Mouse (Mus musculus) cerebellum, adult 9-11 months (tissue): ENCODE results near the gene Dusp16.
A peak's percentile ranks its signal among the peaks of the same experiment; 100 is the strongest.

Source experiments
- DNase-seq: peaks from one replicate; pipeline ENCODE4 v3.0.0; 2022

The Dusp16 gene

DNA sequence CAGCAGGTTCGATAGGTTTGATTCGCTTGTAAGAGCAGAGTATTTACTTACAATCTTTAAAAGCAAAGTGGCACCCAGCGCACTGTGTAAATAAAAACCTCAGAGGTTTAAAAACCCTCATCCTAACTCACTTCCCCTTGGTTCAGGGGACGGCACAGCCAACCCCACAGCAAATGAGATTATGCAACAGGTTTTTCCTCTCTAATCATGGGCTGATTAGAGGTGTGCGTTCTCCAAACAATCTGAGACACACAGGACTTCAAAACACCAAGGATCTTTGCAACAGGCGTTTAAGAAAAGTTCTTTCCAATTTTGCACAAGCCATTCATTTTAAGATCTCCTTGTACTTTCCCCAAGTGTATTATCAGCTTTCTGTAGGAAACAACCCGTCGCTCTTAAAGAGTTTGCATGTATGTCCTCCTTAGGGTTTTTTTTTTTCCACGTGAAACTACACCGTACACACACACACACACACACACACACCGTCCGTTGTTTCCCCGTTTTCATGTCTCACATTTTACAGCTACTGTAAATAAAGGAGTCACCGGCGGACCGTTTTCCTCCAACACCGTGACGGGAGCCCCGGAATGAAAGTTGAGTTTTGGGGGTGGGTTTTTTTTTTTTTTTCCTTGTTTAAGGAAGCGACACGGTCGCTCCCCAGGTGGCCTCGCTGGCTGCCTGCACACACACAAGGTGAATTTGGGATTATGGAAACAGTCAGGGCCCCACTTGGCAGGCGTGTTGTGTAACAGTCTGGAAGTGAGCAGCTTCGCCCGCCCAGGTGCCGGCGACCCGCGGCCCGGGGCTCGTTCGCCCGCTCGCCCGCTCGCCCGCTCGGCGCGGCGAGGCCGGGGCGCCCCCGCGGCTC is 940 bp downstream of the Dusp16 start:
- peak; percentile 76 for DNase-seq

DNA sequence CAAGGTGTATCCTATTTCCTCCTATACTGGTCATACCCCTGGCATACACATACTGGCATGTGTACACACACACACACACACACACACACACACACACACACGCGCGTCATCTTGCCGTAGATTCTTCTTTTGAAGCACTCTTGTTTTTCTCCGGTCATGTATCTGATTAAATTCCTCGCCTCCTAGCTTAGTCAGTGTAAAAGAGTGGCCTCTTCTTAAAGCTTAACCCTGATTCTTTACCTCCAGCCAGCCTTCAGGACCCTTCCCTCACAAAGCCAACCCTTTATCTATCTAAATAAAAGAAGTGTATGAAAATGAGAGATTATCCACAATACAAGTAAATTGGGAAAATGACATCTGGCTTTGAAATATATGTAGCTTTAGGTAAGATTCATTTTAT is 3.3 kb downstream of the Dusp16 start:
- DNase-seq = no peak

DNA sequence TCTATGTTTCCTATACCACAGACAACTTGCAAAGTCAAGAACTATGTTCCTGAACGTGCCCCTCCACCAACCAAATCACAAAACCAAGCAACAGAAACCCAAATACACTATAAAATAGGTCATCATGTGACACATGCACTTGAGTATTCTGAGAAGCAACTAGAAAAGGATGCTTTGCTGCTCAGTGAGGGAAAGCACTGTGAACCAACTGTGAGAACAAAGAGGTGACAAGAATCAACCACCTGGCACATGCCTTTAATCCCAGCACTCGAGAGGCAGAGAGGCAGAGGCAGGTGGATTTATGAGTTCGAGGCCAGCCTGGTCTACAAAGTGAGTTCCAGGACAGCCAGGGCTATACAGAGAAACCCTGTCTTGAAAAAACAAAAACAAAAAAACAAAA is 6.0 kb downstream of the Dusp16 start:
- DNase-seq = no peak

DNA sequence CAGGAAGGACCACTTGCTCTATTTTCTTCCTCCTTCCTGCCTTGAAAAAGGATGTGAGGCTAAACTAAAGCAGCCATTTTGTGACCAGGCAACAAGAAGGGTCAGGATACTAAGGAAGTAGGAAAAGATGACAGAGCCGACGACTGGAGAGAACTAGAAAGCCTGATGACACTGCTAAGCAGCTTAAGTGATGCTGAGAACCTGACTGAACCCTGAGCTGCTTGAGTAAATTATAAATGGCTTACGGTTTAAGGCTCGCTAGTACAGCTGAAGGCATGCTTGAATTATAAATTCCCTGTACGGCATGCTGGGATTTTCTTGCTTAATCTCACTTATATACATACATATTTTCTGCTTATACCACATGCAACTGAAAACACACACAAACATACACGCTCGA is 9.5 kb downstream of the Dusp16 start:
- no peak for DNase-seq

DNA sequence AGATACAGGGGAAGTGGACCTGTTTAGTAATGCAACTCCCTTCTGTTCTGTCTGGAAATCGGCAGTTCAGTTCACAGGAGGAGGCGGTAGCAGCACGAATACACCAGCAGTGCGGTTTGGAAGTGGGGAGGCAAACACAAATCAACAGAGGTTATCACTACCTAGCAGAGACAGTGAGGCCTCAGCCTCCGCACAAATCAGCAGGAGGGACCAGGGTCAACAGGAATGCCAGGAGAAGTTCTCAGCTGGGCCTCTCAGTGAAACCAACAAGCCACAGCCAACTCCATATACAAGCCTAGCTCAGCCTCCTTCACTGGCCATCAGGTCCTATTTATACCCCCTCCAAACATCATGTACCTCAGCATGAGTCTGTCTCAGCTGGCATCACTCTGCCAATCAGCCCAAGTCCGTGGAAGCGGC is 10.9 kb downstream of the Dusp16 start:
- DNase-seq = peak; percentile 55

DNA sequence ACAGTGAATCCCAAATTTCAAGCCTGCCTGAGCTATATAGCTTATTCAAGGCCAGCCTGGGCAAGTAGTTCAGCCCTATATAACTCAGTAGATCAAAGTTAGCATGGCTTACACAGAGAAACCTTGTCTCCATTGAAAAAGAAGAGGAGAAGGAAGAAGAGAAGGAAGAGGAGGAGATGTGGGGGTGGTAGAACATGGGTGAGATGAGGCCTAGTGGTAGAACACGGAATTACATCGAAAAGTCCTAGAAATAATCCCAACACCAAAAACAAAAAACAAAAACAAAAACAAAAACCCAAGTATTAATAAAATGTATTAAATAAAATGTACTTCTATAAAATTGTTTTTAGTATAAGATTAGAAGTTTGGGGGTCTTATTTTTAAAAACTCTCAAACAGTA is 12.4 kb downstream of the Dusp16 start:
- DNase-seq = no peak

DNA sequence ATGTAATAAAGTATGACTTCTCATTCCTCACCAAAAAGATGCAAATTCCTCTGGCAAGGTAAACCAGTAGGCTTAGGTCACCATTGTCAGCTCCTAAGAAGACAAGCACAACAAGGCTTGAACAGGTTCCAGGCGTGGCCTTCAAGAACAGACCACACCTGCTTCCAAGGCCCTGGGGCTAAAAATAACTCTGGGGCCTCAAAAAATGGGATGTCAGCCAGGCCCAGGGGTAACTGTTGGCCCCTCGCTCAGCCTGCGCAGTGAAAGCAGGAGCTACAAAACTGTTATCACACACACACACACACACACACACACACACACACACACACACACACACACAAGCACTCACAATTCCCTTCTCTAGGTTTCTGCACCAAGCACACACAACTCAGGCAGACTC is 18.5 kb downstream of the Dusp16 start:
- DNase-seq = peak; percentile 77

DNA sequence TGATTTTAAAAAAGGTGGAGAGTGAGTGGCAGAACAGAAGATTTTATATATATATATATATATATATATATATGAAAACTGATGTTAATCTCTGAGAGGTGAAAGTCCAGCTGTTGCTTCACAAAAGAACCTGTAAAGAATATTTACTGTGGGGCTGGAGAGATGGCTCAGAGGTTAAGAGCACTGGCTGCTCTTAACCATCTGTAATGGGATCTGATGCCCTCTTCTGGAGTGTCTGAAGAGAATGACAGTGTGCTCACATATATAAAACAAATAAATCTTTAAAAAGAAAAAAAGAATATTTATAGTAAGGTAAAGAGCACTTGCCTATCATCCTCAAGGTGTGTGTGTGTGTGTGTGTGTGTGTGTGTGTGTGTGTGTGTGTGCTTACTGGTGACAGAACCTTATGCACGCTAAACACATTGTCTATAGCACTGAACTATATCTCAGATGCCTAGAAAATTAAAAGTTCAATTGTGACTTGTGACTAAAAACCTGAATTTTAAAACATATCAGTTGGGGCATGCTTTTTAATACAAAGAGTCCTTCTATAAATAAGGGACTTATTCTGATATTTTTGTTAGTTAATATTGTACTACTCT is 19.0 kb downstream of the Dusp16 start:
- no peak for DNase-seq

DNA sequence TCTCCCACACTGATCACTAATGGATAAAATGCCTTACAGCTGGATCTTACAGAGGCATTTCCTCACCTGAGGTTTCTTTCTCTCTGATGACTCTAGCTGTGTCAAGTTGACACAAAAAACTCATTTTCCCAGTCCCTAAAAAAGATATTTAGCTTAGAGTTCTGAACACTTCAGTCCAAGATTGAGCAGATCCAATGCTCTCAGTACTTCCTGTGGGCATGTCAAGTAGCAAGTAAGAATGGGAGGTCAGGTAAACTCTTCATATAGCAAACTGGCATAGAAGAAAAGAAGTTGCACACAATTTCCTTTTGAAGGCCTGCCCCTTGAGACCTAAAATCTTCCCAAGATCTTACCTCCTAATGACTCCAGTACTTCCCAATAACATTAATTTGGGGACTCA is 22.1 kb downstream of the Dusp16 start:
- DNase-seq = no peak

DNA sequence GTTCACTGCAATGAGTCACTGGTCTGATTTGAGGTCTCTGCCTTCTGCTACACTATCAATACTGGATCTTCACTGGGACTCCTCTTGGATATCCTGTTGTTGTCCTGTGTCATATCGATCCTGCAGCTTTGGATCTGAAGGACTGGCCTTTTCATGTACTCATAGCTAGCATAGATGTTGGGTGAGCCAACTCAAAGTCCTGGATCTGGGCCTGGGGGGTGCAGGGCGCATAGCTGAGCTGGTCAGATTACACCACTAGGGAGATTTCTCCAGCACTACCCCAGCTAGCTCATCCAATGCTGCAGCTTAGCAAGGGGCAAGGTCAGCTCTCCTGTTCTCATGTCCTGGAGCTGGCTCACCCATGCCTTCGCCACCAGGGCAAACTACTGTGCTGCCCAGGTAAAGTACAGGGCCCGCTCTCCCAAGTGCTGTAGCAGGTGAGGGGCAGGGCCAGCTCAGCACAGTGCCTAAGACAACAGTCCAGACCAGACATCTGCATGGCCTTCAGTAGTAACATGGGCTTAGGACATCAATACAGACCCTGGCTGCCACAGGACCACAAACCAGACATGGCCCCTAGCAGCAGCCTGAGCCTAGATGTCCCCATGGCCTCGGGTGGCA is 27.9 kb downstream of the Dusp16 start:
- DNase-seq = no peak

DNA sequence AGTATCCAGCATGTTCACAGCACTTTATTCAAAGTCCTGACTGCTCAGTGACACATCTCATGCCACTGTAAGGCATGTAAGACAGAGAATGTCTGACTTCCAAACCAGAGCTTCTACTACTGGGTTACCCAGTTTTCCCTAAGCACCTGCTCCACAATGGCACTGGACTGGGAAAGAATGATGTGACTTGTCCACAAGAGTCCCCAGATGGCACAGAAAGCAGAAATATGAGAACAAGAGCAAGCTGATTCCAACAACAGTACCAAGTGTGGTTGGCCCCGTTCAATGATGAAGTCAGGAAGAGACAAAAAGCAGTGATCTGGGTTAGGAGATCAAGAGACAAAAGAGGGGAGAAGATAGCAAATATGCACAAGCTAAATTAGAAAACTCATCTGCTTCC is 29.0 kb downstream of the Dusp16 start:
- DNase-seq = no peak

DNA sequence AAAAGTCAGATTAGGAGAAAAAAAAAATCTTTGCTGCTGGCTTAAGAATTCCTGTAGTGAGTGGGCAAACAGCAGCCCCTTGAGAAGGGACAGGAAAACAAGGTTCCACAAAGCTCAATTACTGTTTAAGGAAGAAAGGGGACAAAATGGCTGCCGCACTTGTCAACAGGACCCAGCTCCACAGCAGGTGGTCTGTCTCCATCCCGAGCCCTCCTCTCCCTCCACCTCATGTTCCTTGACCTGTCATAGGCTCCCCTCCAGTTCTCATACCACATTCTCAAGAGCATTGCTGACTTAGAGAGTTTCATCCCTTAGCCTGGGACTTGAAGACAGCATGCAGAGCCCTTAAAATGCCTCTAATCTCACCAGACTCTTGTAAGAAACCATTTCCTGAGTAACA is 30.6 kb downstream of the Dusp16 start:
- DNase-seq = no peak

DNA sequence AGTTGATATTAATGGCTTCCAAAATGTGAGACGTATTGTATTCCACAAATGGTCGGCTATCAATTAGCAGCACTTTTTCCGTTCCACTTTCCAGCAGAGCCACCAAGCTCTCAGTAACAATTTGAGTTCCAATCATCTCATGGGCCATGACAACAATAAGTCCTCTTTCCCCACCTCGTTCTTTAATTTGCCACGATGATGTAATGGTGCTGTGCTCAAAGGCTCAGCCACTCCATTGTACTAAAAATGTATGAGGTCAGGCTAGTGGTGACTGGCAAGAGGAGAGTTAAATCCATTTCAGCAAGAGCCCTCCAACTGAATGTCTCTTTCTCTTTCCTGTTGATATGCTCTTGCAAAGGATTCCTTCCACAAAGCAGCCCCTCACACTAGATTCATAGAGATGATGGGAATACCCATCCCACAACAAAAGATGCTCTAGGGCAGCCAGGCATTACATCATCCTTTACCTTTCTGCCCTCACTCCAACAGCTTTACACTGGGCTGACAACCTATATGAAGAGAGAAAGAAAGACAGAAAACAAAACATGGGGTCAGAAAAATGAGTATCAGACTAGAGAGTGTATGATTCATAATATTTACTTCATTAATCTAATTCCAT is 31.4 kb downstream of the Dusp16 start:
- no peak for DNase-seq

DNA sequence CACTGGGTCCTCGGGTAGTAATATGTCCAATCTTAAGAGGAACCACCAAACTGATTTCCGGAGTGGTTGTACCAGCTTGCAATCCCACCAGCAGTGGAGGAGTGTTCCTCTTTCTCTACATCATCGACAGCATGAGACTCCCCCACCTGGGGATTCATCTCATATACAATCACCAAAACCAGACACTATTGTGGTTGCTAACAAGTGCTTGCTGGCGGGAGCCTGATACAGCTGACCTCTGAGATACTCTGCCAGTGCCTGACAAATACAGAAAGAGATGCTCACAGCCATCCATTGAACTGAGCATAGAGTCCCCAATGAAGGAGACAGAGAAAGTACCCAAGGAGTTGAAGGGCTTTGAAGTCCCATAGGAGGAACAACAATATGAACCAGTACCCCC is 36.4 kb downstream of the Dusp16 start:
- DNase-seq = no peak

DNA sequence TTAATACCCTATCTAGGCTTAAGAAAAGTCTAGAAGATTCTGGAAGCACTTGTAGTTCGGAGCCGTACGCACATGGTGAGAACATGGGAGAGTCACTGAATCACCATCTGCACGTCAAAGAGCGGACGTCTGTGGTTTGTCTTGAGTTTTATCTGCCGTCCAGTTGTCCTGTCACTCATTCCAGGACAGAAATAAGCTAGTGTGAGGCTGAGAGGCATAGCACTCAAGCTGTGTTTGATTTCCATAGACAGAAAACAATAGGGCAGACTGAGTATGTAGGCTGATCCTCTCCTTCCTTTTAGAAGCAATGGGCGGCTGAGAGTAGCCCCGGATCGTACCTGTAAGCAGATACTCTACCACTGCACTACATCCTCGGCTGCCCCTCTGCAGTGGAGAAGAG is 38.6 kb downstream of the Dusp16 start:
- DNase-seq = no peak

DNA sequence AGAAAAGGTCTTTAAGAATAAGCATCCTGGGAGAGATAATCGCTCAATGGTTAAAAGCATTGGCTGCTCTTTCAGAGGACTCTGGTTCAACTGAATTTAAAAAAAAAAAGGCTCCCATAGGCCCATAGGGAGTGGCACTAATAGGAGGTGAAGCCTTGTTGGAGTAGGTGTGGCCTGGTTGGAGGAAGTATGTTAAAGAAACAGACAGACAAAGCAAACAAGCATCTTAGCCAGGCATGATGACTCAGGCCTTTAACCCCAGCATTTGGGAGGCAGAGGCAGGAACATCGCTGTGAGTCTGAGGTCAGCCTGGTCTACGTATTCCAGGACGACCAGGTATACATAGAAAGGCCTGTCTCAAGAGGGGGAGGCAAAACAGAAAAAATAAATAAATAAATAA is 39.0 kb downstream of the Dusp16 start:
- DNase-seq = no peak

DNA sequence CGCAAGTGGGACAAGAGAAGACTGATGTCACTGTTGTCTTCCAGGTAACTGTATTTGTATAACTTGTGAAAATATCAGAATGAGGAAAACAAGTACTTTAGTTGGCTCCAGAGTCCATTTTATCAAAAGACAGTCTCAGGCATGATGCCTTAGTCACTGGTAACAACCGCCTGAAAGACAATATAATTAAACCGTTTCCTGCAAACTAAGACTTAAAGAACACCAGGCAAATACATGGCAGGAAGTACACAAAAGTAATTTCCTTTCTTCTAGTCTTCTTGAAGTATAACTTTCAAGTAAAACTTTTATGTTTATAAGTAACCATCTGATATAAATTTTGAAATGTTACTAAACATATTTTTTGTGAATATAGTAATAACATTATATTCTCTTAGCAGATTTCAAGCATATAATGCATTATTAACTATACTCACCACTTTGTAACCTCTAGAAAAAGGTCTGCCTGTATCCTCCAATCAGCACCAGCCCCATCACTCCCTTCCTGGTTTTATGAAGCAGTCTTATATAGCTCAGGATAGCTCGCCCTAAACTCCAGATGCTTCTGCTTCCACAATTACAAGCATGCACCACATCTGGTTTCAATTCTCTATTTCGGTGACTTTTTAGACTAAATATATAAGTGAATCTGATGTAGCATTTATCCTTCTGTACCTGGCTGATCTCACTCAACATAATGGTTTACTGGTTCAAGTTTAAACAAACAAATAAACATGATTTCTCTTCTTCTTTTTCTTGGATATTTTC is 40.4 kb downstream of the Dusp16 start:
- no peak for DNase-seq

DNA sequence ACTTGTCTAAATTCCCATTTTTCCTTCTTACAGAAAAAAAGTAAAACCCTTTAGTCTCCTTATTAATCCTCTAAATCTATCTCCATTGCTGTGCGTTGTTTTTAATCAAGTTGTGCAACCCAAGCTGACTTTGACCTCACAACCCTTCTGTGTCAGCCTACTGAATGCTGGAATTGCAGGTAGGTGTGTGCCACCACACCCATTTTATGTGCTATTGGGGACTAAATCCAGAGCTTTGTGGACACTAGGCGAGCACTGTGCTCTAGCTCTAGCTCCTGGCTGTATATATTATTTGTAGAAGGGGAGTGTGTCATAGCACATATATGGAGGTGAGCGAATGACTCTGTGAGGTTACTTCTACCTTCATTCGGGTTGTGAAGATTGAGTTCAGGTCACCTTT is 41.3 kb downstream of the Dusp16 start:
- DNase-seq = no peak

DNA sequence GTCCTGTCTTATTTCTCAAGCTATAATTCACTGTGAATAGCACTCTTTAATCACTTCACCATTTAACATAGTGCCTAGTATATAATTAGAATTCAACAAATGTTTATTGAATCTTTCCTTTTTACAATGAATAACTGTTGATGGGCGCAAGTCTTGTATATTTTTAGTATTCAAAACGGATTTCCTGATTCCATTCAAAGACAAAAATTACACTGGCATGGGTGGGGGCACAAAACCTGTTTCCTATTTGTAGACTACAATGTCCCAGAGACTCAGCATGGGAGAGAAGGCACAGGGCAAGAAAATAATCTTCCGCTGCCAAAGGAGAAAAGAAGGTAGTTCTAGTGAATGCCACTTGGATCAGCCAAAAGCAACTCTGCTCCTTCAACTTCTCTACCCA is 44.3 kb downstream of the Dusp16 start:
- DNase-seq = no peak

DNA sequence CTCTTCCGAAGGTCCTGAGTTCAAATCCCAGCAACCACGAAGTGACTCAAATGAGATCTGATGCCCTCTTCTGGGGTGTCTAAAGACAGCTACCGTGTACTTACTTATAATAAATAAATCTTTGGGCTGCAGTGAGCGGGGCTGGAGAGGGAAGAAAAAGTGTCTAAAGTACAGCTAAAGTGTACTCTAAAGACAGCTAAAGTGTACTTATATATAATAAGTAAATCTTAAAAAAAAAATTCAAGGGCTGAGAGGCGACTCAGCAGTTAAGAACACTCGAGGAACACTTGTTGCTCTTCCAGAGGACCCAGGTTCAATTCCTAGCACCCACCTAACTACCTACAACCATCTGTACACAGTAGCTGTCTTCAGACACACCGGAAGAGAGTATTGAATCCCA is 46.5 kb downstream of the Dusp16 start:
- no peak for DNase-seq

DNA sequence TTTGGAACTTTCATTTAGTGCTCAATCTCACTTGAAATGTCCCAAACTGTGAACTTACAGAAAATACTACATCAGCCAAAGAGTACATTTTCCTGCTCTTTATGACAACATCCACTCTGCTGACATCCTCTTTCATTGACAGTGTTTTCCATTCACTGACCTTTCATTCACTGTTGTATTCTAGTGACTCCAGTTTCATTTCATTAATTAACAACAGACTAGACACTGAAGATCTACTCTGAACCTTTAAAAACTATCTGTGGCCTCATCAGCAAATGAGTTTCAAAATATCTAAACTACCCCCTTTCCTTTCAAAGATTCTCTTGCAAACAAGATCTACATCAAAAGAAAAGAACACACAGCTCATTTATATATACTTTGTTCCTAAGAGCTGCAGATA is 48.9 kb downstream of the Dusp16 start:
- DNase-seq = no peak

DNA sequence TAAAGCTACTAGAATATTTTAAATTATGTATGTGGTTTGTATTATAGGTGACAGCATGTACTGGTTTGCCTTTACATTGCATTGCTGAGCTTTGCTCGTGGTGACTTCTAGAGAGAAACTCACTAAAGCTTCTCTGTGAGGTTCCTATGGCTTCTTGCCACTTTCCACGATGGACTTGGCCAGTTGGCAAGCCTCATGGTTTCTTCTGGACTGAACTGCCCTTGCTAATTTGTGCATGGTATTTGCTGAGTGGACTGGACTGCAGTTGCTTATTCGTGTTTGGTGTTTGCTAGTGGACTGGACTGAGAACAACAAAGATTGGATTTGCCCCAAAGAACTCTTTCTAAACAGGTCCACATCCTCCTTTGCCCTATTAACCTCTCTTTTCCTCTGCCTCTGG is 55.6 kb downstream of the Dusp16 start:
- DNase-seq = no peak

DNA sequence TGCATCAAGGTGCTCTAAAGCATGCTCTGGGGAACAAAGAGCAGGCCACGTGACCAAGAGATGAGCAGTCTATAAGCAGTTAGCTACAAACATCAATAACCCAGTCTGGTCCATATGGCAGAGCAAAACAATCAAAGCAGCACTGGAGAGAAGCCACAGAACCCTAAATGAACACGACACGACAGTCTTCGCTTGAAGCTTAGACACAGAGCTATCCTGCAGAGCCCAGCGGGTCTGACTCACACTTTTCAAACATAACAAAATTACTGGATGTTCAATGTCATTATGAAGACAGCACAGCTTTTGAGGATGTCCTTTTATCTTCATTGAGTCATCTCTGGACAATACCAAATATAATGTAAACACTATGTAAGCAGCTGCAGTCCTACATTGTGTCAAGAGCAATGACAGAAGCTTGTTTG is 58.6 kb downstream of the Dusp16 start:
- no peak for DNase-seq
